Mouse (Mus musculus): ENCODE measurements around the gene 4930404N11Rik. TPM values are rescaled to one million over a fixed set of nuclear protein-coding genes. Genes with fewer than 3 reads are reported as not detected.

The 4930404N11Rik gene
- polyA plus RNA-seq, 1 experiment, result 30.6 TPM

DNA sequence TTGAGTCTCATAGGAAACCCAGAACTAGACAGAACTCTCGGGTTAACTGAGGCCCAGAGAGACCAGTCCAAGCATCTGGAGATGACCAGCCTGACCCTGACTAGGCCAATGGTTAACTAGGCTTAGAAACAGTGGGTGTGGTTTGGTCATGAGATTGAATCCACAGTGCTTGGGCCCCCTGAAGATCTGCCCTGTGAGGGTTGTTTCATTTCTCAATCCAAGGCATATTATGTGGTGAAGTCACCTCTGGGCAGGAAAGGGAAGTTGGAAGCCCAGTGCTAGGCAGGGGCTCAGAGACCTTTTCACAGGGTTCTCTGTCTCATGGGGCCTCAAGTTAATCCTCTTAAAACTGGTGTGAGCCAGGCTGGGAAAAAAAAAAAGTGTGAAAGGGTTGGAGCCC, 6.8 kb downstream of the 4930404N11Rik start:
- Histone ChIP-seq H3K27me3 (replicated peaks) (no peaks in the 10 kb centered on the region), H3K4me3 (replicated peaks) (peak overlapping the region; percentile 100), H3K36me3 (replicated peaks; ENCODE audit: low read length) (peaks cover 51% of the 10 kb centered on the region), H3K4me1 (peaks cover 90% of the 10 kb centered on the region), H3K9me3 (no peaks in the 10 kb centered on the region)
- TF ChIP-seq GATA1 (IDR thresholded peaks at IDR 0.05; ENCODE audit: borderline replicate concordance, low read length), result no peak
- no peak for TF ChIP-seq FLI1 (IDR thresholded peaks at IDR 0.05; ENCODE audit: low read length)

DNA sequence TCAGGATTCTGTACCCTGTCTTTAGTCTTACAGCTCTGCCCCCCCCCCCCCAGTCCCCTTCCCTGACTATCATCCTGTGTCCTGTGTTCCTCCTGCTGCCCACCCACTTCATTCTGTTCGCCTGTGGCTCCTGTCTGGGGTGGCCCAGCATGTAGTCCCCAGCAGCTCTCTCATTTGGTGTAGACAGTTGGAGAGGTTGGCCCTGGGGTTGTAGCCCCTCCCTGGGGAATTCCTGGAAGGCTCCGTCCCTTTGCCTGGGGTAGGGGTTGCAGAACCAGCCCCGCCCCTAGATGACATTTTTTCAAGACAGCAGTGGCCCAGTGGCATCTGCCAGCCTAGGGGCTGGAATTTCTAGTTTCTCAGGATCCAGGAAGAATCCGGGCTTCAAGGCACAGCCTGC, 7.4 kb downstream of the 4930404N11Rik start:
- Histone ChIP-seq H3K4me3 (replicated peaks) (peak overlapping the region; percentile 100), H3K4me1 (peaks cover 84% of the 10 kb centered on the region), H3K36me3 (replicated peaks; ENCODE audit: low read length) (peaks cover 44% of the 10 kb centered on the region), H3K27me3 (replicated peaks) (no peaks in the 10 kb centered on the region), H3K9me3 (no peaks in the 10 kb centered on the region)
- TF ChIP-seq GATA1 (IDR thresholded peaks at IDR 0.05; ENCODE audit: borderline replicate concordance, low read length) (no peak), FLI1 (IDR thresholded peaks at IDR 0.05; ENCODE audit: low read length) (no peak)

- no peaks in the 10 kb centered on the region for H3K9me3 ChIP-seq
- H3K27me3 ChIP-seq (replicated peaks), result no peaks in the 10 kb centered on the region
- peaks cover 78% of the 10 kb centered on the region for H3K4me1 ChIP-seq
- H3K4me3 ChIP-seq (replicated peaks), result peak within 1 kb of the TSS; percentile 100
- TF ChIP-seq GATA1 (IDR thresholded peaks at IDR 0.05; ENCODE audit: borderline replicate concordance, low read length) (no peak), FLI1 (IDR thresholded peaks at IDR 0.05; ENCODE audit: low read length) (no peak)
- peaks cover 34% of the 10 kb centered on the region for H3K36me3 ChIP-seq (replicated peaks; ENCODE audit: low read length)
Measured at GRCm38 (mm10) chr10:81356991-81357844, 8.4 kb downstream of the 4930404N11Rik start, which contains the start of gene Mfsd12. Mfsd12 (plus strand) TSS chr10:81357491.

DNA sequence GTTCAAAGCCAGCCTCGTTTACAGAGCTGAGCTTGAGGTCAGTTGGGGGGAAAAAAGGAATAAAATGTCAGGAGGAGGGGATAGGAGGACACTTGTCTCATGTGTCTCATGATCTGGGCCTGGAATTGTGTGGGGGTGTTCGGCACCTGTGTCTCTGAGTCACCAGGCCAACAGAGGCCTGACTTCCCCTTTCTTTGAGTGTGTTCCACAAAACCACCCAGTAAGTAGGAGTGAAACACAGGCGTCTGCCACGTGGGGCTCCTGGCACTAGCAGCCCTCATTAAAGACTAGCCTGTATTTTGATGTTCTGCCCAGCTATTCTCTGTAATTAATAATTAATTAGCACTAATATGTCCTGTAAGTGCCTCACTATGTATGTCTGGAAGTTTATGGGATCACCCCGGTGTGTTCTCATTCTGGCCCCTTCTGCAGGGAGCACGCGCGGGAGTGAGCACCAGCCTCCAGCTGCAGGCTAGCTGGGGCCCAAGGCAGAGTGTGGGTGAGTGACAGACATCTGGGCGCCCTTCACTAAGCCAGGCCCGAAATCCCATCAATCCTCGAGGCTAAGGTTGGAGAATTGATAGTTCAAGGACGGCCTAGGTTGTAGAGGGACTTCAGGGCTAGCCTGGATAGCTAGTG, 9.1 kb downstream of the 4930404N11Rik start:
- Histone ChIP-seq H3K36me3 (replicated peaks; ENCODE audit: low read length) (peaks cover 27% of the 10 kb centered on the region), H3K27me3 (replicated peaks) (no peaks in the 10 kb centered on the region), H3K4me1 (peaks cover 78% of the 10 kb centered on the region), H3K4me3 (replicated peaks) (peak overlapping the region; percentile 100), H3K9me3 (no peaks in the 10 kb centered on the region)
- no peak for TF ChIP-seq FLI1 (IDR thresholded peaks at IDR 0.05; ENCODE audit: low read length)
- TF ChIP-seq GATA1 (IDR thresholded peaks at IDR 0.05; ENCODE audit: borderline replicate concordance, low read length), result no peak

DNA sequence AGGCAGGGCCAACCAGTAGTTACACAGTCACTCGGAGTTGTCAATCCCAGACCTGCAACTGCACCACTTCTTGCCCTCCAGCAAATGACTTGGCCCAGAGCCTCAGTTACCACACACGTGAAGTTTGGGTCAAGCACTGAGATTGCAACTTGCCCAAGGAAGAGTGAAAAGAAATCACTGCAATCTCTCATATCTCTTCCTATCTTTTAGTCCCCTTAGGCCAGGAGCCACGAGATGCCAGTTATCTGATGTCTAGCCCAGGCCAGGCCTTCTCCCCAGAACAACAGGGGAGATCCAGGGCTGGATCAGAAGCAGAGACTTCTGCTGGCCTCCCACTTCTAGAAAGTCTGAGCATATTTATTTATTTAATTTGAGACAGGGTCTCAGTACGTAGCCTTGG, 10.1 kb downstream of the 4930404N11Rik start:
- H3K27me3 ChIP-seq (replicated peaks), result no peaks in the 10 kb centered on the region
- H3K9me3 ChIP-seq, result no peaks in the 10 kb centered on the region
- H3K4me3 ChIP-seq (replicated peaks), result no peak overlapping the region
- no peak for TF ChIP-seq GATA1 (IDR thresholded peaks at IDR 0.05; ENCODE audit: borderline replicate concordance, low read length)
- no peak for TF ChIP-seq FLI1 (IDR thresholded peaks at IDR 0.05; ENCODE audit: low read length)
- peaks cover 17% of the 10 kb centered on the region for H3K36me3 ChIP-seq (replicated peaks; ENCODE audit: low read length)
- peaks cover 76% of the 10 kb centered on the region for H3K4me1 ChIP-seq

DNA sequence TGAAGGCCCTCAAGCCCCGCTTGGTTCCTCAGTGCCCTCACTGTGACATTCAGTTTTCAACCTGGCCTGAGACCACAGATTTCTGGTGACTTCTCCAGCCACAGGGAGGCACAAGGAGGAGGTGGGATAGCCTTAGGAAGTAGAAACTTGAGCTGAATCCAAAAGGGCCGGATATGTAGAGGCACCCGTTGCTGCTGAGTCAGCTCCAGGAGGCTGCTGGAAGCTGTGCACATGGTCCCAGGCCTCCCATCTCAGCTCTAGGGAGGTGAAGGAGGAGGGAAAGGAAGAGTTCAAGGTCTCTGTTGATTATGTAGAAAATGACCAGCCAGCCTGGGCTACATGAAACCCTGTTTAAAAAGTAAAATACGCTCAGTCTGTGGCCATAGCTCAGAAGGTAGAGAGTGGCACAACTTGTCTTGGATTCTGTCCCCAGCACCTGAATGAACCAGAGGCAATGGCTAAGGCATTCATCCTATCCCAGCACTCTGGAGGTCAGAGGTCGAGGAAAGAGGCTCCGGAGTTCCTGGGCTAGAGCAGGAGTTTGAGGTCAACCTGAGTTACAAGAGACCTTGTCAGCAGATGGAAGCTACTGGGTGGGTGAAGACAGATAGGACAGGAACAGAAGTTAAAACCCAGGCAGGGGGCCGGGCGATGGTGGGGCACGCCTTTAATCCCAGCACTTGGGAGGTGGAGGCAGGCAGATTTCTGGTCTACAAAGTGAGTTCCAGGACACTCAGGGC, 10.7 kb downstream of the 4930404N11Rik start:
- Histone ChIP-seq H3K4me1 (peaks cover 73% of the 10 kb centered on the region), H3K36me3 (replicated peaks; ENCODE audit: low read length) (peaks cover 11% of the 10 kb centered on the region), H3K9me3 (no peaks in the 10 kb centered on the region), H3K4me3 (replicated peaks) (no peak overlapping the region), H3K27me3 (replicated peaks) (no peaks in the 10 kb centered on the region)
- no peak for TF ChIP-seq FLI1 (IDR thresholded peaks at IDR 0.05; ENCODE audit: low read length)
- TF ChIP-seq GATA1 (IDR thresholded peaks at IDR 0.05; ENCODE audit: borderline replicate concordance, low read length), result no peak

GRCm38 (mm10) chr10:81351678-81352291, 13.8 kb downstream of the 4930404N11Rik start:
- Histone ChIP-seq H3K27me3 (replicated peaks) (no peaks in the 10 kb centered on the region), H3K4me3 (replicated peaks) (peak overlapping the region; percentile 81), H3K36me3 (replicated peaks; ENCODE audit: low read length) (peaks cover 22% of the 10 kb centered on the region), H3K4me1 (peaks cover 73% of the 10 kb centered on the region), H3K9me3 (no peaks in the 10 kb centered on the region)
- TF ChIP-seq FLI1 (IDR thresholded peaks at IDR 0.05; ENCODE audit: low read length) (no peak), GATA1 (IDR thresholded peaks at IDR 0.05; ENCODE audit: borderline replicate concordance, low read length) (no peak)

- no peak for TF ChIP-seq FLI1 (IDR thresholded peaks at IDR 0.05; ENCODE audit: low read length)
- no peak for TF ChIP-seq GATA1 (IDR thresholded peaks at IDR 0.05; ENCODE audit: borderline replicate concordance, low read length)
- peaks cover 73% of the 10 kb centered on the region for H3K4me1 ChIP-seq
- H3K27me3 ChIP-seq (replicated peaks), result no peaks in the 10 kb centered on the region
- H3K4me3 ChIP-seq (replicated peaks), result peak within 1 kb of the TSS; percentile 99
- peaks cover 35% of the 10 kb centered on the region for H3K36me3 ChIP-seq (replicated peaks; ENCODE audit: low read length)
- no peaks in the 10 kb centered on the region for H3K9me3 ChIP-seq
Measured at GRCm38 (mm10) chr10:81350351-81351063, 15.1 kb downstream of the 4930404N11Rik start, which contains the start of gene Hmg20b. Hmg20b (minus strand) TSS chr10:81350480.

GRCm38 (mm10) chr10:81349961-81350350, 15.7 kb downstream of the 4930404N11Rik start:
- Histone ChIP-seq H3K9me3 (no peaks in the 10 kb centered on the region), H3K4me1 (peaks cover 74% of the 10 kb centered on the region), H3K27me3 (replicated peaks) (no peaks in the 10 kb centered on the region), H3K4me3 (replicated peaks) (peak overlapping the region; percentile 99), H3K36me3 (replicated peaks; ENCODE audit: low read length) (peaks cover 39% of the 10 kb centered on the region)
- no peak for TF ChIP-seq FLI1 (IDR thresholded peaks at IDR 0.05; ENCODE audit: low read length)
- TF ChIP-seq GATA1 (IDR thresholded peaks at IDR 0.05; ENCODE audit: borderline replicate concordance, low read length), result no peak

All from megakaryocyte, embryonic 14.5 days (primary cell).